Mouse (Mus musculus) spleen, adult 18-20 months (tissue): ENCODE measurements at regions not wholly inside any gene's neighbourhood (a gene's known extent, or its start where the extent isn't known, plus 50 kb on each side); places are given as distances from the start of the nearest gene placed in this dataset.

Experiments used
- DNase-seq, 2 experiments: peaks; one replicate each; pipeline ENCODE4 v3.0.0; 2022; ENCODE audit warnings: mixed read lengths in 2 of 2

DNA sequence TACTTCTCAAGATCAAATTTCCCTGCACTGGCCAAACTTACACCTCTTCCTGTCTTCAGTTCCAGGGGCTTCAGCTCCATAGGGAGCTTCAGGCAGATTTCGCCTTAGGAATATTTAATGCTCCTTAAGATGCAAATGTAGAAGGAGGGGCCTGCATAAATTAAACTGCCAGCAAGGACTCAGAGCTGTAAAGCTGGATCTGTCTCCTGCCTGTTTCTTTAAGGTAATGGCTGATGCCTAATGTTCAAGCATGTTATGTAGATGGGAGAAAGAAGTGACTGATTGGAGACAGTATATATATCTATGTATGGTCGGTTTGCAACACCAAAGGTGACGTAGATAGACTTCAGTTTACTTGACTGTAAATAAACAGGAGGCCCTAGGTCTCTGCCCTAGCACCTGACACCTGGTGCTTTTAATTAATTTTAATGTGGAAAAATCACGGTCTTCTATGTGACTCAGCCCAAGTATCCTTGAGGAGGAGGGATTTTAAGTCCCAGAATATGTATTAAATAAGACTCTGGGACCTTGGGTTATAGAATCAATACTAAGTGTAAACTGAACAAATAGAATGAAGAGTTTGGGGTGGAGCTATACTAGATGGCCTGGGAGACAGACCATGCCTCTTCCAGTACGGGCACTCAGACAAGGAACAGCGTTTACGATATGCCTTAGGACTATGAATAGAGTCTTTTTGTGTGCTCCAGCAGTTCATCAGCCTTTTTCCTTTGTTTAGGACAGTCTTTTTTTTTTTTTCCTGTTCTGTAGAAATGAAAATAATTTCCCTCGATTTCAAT lies 651.7 kb upstream of the Lmcd1 start:
- no peak for DNase-seq

DNA sequence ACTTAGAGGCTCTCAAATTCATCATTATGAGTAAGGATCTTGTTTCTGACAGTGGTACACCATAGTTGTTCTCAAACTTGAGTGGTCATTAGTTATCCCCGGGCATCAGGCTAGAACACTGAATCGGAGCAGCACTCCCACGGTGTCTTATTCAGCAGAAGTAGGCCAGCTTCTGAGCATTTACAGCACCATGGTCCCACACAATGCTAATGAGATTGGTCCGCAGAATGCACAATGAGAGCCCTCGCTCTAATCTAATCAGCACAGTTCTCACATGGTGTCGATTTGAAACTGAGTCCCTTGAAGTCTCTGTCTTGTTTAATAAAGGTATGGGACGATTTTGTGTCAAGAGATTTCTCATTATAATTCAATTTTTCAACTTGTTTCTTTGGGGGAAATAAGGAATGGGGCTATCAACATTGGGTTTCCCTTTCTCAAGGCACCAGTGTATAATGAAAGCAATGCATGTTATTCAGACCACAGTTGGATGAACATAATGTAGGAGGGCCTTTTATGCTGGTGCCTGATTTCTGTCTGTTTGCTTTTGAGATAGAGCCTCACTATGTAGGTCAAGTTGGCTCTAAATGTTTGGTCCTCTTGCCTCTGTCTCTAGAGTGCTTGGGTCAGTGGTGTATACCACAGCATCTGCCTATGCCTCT lies 650.9 kb upstream of the Lmcd1 start:
- DNase-seq = no peak

DNA sequence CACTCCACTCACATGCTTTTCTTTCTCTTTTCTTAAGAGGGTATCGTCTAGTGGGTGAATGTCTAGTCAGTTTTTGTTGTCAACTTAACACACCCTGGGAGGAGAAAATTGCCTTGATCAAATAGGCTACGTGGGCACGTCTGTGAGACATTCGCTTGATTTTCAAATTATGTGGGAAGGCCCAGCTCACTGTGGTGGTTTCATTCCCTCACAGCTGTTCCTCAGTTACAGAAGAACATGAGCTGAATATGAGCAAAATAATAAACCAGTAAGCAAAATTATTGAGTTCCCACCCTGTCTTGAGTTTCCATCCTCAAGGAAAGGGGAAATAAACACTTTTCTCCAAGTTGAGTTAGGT lies 650.4 kb upstream of the Lmcd1 start:
- DNase-seq = no peak

DNA sequence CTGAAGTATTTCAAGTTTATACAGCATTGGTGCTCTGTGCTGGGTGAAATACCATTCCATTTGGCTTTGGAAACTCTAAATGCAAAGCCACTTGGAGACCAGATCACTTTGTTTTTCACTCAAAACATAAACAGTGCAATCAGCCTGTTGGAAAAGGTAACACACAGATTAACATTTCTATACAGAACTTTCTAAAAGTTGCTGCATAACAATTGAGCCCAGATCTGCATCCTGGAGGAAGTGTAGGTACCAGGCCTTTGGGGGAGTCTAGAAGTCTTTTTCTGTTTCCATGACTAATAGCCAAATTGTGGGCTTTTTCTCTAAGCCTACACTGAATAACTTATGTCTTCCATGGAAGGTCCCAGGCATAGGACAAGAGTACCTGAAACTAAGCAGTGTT lies 648.1 kb upstream of the Lmcd1 start:
- DNase-seq = no peak

DNA sequence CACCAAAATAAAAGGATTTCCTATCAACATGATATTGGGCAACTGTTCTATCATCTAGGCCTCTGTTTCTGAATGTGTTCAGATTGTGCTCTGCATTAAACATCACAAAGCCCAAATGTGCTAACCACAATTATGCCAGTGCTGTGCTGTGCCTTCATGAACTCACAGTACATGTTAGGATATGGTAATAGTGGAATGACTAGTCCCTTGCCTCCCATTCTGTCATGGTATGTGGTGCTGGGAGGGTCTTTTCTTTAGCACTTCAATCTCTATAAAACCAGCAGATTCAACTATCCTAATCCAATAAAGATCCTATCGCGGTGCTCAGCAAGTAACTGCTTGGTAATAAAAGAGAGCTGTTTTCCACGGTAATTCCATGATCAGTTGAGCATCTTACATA lies 620.8 kb upstream of the Lmcd1 start:
- no peak for DNase-seq

DNA sequence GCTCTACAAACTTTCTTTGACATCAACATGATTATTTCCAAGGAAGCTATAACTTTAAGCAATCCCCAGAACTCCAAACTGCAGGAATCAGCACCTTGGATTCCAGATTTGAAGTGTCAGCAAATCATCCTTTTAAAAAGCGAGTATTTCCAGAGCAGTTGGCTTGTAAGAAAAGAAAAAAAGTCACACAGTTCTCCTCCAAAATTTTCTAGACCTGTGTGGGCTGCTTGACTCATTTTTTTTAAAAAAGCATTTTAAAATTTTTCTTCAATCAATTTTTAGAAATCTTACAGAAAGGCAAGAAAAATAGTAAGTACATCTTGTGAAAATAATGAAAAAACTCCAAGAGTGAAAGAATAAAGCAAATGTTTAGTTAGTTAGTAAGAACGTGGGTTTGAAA lies 613.6 kb upstream of the Lmcd1 start:
- no peak for DNase-seq

DNA sequence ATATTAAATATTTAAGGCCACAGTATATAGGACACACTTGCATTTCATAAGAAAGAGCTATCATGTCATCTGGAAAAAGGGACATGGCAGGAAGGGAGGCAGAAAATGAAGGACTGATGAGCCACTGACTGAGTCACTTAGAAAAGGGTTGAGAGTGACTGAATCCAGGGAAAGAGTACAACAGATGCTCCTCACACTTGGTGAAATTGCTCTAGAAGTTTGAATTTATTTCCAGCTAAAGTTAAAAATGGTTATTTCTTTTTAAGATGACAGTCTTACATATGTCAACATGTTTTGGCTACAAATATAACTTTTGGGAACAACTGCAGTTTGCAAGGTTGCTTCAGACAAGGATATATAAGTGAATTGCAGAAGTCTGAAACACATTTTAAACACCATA lies 609.0 kb upstream of the Lmcd1 start:
- DNase-seq = no peak

DNA sequence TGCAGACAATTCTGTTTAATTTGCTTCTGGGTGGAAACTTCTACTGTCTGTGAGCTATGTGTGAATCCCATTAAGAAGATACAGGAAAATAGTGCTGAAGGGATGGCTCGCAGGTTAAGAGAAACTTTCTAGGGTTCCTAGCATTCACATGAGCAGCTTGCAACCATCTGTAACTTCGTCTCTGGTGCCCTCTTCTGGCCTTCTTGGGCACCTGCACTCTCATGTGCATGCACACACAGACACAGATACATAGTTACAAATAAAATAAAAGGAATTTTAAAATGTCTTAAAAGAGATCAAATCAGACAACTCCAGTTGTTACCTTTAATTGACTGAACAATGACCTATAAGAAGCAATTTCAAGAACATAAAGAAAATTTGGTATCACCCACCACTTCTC lies 588.6 kb upstream of the Lmcd1 start:
- DNase-seq = no peak

DNA sequence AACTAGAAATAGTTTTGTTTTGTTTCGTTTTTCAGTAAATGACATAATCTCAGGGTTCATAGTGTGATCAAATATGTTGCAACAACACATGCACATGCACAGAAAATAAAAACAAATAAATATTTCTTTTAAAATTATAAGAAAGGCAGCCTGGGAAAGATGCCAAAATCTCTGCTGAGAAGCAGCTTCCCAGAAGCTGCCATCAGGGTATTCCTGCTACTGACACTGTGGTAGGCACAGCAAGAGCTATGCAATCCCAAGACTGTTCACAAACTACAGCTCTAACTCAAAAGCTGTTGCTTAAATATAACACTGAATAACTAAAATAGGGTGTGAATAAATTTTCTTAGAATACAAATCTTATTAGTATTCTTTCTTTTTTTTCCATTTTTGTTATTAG lies 570.7 kb upstream of the Lmcd1 start:
- no peak for DNase-seq

DNA sequence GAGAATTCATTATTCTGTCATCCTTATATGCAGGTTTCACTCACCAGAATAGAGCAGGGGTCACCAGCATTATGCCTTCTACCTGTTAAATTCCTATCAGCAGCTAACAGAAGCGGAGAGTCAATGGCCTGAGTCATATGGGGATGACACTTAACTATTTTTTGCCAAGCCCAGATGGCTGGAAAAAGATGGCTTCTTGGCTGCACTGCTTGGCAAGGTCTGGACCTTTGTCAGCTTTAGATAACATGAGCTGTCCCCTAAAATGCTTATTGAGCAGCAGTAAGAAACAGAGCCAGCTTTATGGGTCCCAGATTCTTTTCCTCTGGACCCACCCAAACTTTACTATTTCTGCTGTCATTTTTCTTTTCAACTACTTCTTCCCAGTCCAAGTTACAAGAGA lies 565.3 kb upstream of the Lmcd1 start:
- no peak for DNase-seq

DNA sequence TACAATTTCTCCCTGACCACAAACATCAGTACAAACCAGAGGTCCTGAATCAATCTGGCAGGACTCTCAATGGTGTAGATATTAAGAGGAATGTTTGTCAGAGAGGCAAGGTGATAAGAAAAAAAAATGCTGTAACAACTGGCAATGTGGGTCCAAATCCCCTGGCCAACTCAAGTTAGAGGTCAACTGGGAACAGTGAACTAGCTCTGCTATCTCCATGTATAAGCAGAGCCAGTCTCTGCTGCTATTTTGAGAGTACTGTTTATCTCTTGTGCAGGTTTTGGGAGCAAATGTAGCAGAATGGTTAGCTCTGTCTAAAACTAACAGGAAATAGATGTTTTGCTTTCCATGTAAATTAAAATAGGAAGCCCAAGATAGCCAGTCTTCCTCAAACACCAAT lies 547.6 kb upstream of the Lmcd1 start:
- no peak for DNase-seq

DNA sequence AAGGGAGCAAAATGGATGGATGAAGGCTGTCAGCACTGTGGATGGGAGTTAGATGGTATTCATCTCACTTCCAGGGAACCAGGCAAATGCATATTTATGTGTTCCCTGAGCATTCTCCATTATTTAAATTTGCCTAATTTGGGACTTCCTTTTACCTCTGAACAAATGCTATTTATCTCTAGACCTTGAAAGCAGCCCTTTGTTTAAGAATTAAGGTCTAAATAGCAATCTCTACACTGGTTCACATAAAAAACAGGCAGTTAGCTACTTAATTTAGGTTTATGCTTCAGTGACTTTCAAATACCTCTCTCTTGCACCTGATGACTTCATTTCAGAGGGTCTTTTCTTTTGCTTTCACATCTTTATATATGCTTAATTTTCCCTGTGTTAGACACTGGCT lies 543.2 kb upstream of the Lmcd1 start:
- no peak for DNase-seq

DNA sequence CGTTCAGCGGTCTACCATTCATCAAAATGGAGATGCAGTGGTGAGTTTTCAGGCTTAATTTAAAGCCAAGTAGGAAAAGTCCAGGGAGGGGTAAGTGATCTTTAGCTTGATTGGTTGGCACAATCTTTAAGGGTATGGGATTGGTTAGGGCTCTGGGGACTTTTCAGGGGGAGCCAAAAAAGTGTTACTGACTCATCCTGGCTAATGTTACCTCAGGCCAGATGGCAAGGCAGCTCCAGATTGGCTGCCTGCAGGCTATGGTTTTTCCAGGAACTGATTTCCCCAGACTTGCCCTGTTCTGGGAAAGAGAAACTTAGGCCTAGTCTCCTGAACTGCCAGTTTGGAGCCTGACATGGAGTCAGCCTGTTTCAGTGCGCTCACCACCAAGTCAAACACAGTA lies 539.6 kb upstream of the Lmcd1 start:
- no peak for DNase-seq

DNA sequence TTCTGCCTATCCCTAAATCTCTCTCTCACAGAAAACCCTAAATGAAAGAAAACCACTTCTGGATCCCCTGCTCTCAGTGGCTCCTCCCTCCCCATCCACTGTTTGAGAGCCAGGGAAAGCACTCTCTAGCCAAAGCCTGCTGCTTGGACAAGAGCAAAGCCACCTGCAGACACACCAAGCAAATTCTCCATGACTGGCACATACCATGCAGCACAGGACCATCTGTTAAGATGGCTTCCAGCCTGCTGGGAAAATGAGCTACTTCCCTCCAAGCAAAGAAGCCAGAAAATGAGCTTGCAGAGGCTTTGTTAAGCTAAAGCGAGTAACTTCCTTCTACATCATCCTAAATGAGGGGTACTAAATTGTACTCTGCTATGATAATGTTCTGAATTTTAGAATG lies 534.6 kb upstream of the Lmcd1 start:
- no peak for DNase-seq

DNA sequence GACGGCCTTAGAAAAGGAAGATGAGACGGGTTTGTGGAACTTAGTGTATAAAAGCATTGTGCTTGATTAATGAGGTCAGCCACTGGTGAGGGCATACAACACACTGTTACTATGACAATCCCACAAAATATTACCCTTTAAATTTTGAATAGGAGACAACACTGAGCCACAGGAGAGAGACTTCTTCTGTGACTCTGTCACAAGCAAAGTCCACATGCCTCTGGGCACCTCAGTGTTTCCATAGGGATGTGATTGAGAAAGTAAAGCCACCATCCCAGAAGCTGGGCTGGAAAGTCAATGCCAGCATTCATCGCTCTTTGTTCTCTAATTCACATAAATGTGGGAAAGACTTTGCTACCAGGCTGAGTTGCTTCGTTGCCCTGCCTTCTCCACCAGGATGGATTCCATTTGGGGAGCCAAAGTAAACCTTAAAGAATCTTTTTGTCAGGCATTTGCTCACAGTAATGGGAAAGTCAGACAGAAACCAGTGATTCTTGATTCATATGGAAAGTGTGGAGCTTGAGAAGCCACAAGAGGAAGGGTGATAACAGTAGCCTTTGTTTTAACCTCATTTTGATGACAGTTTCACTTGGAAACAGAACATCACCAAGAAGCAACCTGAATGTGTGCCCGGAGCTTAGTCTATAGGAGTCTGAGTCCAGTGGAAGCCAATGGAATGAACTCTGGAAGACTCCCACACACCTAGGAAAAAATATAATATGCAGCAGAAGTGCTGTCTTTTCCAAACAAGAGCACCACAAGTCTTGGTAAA lies 491.7 kb upstream of the Lmcd1 start:
- DNase-seq = no peak

DNA sequence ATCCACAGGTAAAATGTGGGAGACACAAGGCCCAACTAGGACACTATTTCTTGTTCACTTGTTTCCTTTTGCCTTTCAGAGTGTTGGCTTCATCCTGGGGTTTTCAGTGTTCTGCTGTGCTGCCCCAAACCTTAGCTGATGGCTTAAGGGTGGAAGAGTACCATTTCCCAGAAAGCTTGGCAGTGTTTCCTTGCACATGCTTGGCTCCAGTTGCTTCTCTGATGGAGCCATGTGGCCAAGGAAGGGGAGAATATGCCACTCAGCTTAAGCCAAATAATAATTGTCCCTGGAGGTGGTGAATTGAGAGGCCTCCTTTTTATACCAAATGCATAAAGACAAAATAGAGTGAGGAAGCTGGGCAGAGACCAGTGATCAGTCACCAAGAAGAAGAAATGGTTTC lies 464.9 kb upstream of the Lmcd1 start:
- no peak for DNase-seq

DNA sequence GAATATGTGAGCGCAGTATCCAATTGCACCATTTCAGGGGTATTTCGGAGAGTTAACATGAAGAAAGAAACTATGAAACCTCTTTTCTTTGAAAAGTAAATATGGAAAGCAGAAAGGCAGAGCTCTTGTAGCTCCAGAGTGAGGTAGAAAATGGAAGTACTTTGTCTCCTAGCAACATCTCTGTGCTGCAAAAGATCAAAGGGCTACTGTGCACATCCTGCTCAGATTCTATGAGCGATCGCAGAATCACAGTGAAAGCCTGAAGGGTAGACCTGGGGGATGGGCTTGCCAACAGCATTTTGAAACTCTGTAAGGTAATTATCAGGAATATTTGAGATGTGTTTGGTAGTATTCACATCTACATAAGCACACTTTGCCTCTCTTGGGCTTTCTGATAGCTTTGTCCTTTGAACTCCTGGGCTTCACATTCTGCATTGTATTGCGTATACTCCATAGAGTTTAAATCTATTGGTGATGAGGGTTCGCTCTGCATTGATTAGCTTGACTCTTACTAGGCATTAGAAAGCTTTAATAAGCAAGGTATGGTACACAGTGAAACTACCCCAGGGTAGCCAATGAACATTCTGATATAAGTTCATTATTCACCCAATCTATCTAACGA lies 459.5 kb upstream of the Lmcd1 start:
- no peak for DNase-seq

DNA sequence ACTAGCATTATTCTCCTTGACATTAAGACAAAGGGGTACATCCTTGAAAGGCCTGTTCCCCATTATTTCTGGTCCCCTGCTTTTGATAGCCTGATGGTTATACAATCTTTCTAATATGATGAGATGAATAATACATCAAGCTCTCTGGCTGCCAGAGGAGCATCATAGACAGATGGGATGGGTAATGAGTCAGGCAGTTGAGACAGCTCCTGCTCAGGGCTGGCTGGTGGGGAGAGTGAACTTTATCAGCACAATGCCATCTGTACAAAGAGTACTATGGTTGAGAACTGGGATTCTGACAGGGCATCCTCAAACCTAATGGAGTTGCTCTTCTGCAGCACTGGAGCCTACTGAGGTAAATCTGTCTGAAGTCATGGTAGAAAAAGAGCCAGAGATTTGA lies 458.4 kb upstream of the Lmcd1 start:
- no peak for DNase-seq

DNA sequence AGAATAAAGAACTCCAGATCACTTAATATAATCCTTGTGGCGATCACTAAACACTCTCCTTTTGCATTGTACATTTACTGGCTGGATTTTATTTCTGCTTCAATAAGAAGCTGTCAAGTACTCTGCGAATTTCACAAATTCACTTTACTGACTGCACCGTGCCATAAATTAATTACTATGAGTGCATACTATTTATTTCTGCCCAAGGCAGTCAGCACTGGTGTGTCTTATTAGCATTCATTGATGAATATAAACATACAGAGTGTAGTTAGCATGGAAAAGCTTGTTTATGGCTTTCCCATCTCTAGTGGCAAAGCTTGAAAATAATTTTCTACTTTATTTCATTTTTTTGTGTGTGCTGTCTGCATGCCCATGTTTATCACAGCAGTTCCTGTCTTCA lies 453.3 kb upstream of the Lmcd1 start:
- no peak for DNase-seq

DNA sequence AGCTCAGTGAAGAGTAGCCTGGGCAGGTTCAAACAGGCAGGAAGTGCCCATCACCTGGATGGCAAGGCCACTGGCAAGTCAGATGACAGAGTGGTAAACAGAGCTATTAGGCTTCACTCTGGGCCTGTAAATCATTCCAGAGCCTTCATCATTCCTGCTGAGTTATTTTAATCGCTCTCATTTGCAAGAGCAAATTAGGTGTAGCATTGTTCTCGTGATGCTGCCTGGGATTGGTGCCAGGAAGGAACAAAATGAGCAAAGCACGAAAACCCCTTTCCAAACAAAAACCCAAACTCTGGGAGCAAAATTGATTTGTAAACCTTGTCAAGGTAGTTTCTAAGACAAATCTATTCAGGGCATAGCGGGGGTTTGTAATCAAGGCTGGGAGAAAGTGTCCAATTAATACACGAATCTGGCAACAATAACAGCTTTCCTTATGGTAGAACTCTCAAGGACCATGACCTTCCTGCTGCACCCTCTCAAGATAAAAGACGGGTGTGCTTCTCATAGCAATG lies 429.2 kb upstream of the Lmcd1 start:
- no peak for DNase-seq

DNA sequence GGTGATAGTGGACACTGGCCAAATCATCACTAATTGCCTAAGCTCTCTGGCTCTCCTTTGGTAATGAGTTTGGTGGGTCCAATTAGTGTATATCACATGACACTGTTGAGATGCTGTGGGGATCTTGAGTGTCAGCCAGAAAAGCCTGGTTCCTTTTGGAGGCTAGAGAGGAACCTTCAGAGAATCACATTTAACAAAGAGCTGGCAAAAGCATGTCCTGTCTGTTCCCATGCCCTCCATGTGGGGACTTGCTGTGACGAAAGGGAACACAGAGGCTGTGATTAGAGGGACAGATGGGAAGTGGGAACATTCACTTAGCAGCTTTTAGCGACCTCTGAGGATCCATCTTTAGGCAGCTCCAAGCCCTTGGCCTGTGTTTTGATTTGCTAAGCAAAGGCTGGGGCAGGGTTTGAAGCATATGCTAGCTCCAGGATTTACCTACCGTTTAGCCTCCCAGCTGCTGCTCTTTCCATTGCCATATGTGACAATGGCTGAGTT lies 407.4 kb upstream of the Lmcd1 start:
- DNase-seq = no peak

DNA sequence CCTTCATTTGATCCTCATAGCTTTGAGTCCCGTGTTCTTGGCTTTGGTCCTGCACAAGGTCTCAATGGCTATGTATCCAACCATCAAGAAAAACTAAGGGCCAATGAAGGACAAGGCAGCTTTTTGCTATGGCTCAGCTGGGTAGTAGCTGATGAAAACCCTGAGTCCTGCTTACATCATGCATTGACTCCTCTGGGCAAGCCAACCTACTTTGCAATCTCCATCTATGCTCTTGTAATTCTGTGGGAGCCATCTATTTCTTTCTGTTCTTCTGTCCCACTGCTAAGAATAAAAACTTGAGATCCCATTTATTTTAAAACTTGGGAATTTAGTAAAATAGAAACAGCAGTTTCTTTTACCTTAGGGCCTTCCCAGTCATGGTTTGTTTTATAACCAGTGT lies 391.0 kb upstream of the Lmcd1 start:
- no peak for DNase-seq

DNA sequence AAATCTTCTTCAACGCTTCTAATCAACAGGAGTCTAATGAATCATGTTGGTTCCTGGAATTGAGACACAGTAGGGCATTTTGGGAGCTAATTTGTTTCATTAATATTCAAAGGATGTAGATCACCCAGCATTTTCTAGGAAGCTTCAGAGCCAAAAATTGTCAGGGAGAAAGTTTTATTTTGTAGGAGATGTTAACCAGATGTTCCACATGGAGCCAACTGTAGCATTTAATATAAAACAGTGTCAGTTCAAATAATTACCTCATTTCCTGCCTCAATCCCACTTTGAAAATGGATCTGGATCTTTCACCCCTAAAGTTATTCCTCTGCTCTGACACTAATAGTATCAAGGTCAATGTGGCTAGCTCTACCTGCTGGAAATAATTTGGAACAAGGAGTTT lies 389.6 kb upstream of the Lmcd1 start:
- DNase-seq = no peak
